Mouse (Mus musculus): ENCODE measurements around the gene Nthl1. TPM values are rescaled to one million over a fixed set of nuclear protein-coding genes. Genes with fewer than 3 reads are reported as not detected.
"Not testable (repeated sequence)": the region's sequence is repeated elsewhere in the genome, so short reads cannot be mapped to it uniquely, and the experiment has no call there.

Gene Nthl1
- total RNA-seq, 4 experiments from 2014 or later, result 5.7 to 7.0 (median 6.1) TPM

- DNase-seq (ENCODE audit: low spot score in 2 of 2), result no peak
Measured at GRCm38 (mm10) chr17:24649581-24650069, 17.1 kb downstream of the Nthl1 start.

GRCm38 (mm10) chr17:24650070-24650616, 17.7 kb downstream of the Nthl1 start, which contains the start of gene Slc9a3r2:
Slc9a3r2 (minus strand) TSS chr17:24650327.
- DNase-seq (ENCODE audit: low spot score in 2 of 2), result no peak

DNA sequence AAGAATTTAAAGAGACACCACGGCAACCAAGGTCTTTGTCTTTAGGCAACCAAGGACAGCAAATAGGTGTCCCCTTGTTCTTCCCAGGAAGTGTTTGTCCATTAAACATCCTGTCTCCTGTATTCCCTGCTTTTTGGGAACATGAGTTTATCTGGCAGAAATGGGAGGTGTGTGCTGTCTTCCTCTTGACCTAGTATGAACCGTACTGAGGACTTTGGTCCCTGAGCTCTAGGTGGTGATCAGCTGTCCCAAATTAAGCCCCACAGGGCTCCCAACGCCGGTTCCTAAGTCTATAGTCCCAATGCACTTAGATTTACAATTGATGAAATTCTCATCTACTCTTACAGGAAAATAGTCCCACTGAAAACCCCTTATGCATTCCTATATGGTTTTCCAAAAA, 18.3 kb downstream of the Nthl1 start:
- DNase-seq (ENCODE audit: low spot score in 2 of 2), result no peak

DNA sequence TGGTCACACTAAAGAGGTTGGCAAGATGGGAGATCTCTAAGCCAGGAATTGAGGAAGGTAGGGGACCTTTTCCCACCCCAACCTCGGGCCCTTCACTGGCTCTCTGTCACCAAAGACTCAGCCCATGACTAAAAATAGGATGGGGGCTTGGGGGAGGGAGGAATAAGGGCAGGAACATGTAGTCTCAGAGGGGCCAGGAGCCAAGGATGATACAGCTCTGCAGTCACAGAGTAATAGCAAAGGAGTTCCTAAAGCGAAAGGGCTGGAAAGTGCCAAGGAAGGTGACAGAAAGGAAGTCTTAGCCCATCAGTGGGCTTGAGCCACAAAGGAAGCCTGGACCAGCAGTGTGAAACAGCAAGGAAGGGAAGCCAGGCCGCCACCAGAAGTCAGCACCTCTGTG, 19.4 kb downstream of the Nthl1 start:
- no peak for DNase-seq (ENCODE audit: low spot score in 2 of 2)

- no peak for DNase-seq (ENCODE audit: low spot score in 2 of 2)
Measured at GRCm38 (mm10) chr17:24653967-24654710, 21.7 kb downstream of the Nthl1 start.

DNA sequence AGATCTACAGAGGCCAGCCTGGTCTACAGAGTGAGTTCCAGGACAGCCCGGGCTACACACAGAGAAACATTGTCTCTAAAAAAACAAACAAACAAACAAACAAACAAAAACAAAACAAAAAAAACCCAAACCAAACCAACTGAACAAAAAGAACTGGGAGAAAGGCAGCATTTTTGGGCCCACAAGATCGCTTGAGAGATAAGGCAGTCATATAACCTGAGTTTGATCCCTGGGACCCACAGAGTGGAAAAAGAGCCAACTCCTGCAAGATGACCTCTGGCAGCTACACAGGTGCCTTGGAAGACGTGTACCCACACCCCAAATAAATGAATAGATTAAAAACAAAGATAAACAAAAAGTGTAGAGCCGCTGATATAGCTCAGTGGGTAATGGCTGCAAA, 22.5 kb downstream of the Nthl1 start:
- no peak for DNase-seq (ENCODE audit: low spot score in 2 of 2)

DNA sequence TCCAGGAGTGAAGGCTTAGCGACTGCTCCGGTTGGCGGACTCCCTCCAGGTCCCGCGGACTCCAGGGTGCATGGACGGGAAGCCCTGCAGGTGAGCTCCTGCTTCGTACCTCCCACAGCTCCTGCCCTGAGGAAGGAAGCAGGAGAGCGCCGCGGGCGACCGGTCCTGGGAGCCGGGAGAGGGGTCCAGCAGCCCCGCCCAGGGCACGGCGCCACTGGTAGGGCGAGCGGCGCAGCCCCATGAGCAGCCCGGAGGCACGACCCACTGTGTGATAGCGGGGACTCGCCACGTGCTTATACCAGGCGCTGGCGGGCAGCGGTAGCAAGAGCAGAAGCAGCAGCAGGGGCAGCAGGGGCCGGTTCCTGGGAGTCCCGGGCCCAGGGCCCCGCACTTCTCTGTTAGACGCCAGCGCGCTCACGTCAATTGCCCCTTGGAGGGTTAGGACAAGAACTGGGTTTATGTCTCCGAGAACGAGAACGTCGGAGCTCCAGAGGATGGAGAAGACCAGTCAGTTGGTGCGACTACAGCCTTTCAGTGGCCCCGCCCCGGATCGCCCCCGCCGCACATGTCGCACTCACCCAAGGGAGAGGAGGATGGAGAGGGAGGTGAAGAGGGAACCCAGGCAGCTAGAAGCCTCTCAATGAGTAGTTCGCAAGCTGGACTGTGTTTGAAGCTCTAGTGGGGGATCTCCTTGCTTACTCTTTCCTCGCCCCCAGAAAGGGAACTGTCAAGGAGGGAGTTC, 25.7 kb downstream of the Nthl1 start, which contains the start of gene Npw:
Gene Npw (minus strand): TSS at position 441 of the 742 bp plus-strand sequence.
- no peak for DNase-seq (ENCODE audit: low spot score in 2 of 2)

DNA sequence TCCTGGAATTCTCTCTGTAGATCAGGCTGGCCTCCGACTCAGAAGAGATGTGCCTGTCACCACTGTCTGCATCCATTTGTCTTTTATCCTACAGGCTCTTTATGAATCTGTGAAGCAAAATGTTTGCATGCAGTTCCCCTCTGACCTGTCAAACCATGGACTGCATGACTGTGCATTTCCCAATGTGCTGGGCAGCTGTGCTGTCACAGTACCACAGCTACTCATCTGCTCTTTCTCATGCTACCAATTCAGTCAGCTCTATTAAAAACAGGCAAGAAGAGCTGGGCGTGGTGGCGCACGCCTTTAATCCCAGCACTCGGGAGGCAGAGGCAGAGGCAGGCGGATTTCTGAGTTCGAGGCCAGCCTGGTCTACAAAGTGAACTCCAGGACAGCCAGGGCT, 34.5 kb downstream of the Nthl1 start:
- DNase-seq (ENCODE audit: low spot score in 2 of 2), result not testable (repeated sequence)

- DNase-seq (ENCODE audit: low spot score in 2 of 2), result no peak
Measured at GRCm38 (mm10) chr17:24667416-24667815, 34.9 kb downstream of the Nthl1 start.

DNA sequence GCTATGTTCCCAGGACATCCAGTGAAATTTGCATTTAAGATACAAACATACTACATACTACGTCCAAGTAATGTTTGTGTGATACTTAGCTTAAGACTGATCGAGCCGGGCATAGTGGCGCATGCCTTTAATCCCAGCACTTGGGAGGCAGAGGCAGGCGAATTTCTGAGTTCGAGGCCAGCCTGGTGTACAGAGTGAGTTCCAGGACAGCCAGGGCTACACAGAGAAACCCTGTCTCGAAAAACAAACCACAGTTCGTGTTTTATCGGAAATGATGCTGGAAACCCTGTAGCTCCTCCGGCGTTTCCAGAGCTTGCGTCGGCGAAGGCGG, 36.7 kb downstream of the Nthl1 start:
- not testable (repeated sequence) for DNase-seq (ENCODE audit: low spot score in 2 of 2)

DNA sequence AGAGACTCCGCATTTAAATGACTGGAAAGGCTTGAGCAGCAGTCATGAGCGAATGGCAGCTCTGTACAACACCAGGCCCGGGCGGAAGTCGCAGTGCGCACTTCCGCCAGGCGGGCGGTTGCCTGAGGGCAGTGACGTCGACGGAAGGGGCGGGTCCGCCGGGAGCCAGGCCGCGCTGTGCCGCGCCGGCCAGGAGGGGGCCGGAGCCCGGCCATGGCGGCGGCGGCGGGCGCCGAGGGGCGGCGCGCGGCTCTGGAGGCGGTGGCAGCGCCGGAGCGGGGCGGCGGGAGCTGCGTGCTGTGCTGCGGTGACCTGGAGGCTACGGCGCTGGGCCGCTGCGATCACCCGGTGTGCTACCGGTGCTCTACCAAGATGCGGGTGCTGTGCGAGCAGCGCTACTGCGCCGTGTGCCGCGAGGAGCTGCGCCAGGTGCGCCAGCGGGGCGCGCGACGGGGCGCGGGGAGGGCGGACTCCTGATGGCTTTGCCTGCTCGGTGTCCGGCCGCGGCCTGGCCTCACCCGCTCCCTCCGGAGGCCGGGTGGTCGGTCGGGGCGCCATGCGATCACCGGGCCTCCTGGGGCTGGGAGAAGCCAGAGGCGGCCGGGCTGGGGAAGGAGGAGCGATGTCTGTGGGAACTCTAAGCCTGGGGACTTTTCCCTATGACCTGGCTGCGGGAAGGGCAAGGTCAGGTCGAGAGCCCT, 37.2 kb downstream of the Nthl1 start, which contains the start of gene Zfp598:
Gene Zfp598 (plus strand): TSS at position 143 of the 701 bp plus-strand sequence.
- DNase-seq (ENCODE audit: low spot score in 2 of 2), result peak; percentile 86 to 91

DNA sequence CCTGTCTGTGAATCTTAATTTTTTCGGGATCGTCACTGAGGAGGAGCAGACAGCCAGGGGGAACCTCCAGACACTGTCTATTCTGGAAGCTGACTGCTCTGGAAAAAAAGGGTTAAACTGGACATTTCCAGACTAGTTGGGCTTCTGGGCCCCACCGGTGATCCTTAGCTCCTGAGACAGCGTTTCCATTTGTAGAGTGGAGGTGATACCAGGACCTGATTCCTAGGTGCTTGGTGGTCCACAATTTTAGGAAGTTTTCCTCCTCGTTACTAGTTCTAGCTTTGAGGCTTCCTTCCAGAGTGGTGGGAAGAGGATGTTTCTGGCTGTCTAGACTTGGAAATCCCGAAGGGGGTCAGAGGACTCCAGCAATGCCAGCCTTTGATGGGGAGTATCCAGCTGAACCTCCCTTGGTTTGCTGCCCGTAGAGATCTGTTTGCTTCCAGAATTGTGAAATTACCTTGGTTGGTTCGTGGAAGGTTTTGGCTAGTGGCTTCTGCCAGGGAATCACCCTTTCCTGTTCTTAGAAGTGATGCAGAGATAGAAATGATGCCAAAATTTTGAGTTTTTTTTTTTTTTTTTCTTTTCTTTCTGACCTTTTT, 37.9 kb downstream of the Nthl1 start:
- no peak for DNase-seq (ENCODE audit: low spot score in 2 of 2)

GRCm38 (mm10) chr17:24671346-24671745, 38.9 kb downstream of the Nthl1 start:
- no peak for DNase-seq (ENCODE audit: low spot score in 2 of 2)

- DNase-seq (ENCODE audit: low spot score in 2 of 2), result no peak
Measured at GRCm38 (mm10) chr17:24672141-24672540, 39.7 kb downstream of the Nthl1 start.

DNA sequence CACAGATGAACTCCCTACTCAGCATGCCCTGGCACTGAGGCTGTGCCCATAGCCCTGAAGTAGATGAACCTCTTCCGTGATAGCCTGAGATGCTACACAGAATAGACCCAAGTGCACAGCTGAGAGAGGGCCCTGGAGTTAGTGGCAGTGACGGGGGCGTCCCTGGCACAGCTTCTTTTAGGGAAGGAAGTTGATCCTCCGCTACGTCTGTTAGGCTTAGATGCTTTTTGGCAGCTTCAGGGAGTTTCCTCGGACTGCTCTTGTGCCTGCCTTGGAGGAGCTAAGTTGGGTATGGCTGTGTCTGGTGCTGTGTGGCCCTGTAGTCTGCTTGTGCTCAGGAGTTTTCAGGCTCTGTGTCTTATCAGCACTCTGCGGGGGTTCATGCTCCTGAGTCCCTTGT, 41.8 kb downstream of the Nthl1 start:
- no peak for DNase-seq (ENCODE audit: low spot score in 2 of 2)

DNA sequence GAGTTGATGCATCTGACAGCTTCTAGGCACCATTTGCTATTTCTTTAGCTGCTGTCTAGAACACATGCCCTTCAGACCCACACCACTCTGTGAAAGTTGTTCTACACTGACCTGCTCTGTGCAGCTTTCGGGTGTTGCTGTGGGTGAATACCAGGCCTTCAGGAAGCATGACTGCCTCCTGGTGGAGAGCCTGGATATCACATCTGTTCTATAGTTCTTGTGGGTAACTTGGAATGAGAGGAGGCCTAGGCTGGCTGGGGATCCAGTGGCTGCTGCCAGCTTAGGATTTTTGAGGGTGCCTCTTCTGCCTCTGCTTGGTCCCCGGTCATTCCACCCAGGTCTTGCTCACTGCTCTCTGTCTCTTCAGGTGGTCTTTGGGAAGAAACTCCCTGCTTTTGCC, 43.7 kb downstream of the Nthl1 start:
- DNase-seq (ENCODE audit: low spot score in 2 of 2), result no peak

DNA sequence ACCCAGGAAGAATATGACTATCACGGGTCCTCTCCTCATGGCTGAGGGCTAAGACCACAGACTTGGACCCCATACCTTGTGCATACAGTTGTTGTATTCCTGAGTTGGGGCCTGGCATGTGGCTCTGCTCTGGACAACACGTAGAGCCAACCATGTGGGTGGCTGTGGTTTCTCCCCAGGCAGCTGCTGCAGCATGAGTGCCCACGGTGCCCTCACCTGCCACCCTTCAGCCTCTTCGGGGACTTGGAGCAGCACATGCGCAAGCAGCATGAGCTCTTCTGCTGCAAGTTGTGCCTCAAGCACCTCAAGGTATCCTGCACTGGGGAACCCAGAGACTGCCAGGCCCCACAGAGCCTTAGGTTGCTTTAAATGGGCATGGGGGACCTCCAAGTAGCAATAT, 44.4 kb downstream of the Nthl1 start:
- no peak for DNase-seq (ENCODE audit: low spot score in 2 of 2)

GRCm38 (mm10) chr17:24677500-24678080, 45.1 kb downstream of the Nthl1 start:
- DNase-seq (ENCODE audit: low spot score in 2 of 2), result no peak

GRCm38 (mm10) chr17:24686514-24686913, 54.0 kb downstream of the Nthl1 start:
- no peak for DNase-seq (ENCODE audit: low spot score in 2 of 2)

DNA sequence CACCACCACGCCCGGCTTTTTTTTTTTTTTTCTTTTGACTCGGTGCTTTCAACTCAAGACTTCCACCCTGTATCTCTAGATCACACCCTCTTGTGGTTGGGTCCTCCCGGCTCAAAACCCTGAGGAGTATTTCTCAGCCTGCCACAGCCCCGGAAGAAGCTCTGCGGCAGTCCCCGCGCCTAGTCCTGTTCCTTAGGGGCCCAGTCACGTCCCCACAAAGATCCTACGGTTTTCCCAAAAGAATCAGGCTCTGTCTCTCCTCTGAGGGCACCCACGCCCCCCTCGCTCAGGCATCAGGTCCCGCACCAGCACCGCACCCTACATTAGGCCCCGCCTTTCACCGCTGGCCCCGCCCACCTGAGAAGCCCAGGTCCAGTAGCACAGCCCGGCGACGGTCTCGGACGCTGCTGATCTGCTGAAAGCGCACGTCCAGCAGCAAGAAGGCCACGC, 54.7 kb downstream of the Nthl1 start:
- DNase-seq (ENCODE audit: low spot score in 2 of 2), result no peak

DNA sequence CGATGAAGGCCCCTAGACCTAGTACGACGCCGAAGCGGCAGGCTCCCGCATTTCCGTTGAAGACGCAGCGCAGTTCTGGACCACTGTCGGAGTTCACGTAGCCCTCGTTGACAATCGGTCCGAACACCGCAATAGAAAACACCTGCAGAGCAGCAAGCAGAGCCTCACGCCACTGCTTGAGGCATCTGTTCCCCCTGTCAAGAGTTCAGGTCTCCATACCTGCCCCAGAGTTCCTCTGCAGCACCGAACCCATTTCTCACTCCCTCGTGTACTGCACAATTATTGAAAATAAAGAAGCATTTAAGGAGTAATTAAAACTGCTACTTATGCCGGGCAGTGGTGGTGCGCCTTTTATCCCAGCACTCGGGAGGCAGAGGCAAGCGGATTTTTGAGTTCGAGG, 55.1 kb downstream of the Nthl1 start:
- DNase-seq (ENCODE audit: low spot score in 2 of 2), result no peak

All from left cerebral cortex, adult 8-10 months (tissue).